Mouse (Mus musculus): ENCODE results near the gene Tnfrsf1a. TPM values are rescaled to one million over a fixed set of nuclear protein-coding genes. Genes with fewer than 3 reads are reported as not detected.

The Tnfrsf1a gene
- total RNA-seq, 2 experiments from 2014 or later = 11.1 to 11.8 TPM

Other genes starting within 250 kb of the Tnfrsf1a start
- 10 to 100 TPM; 26.4 to 26.6 TPM for gene Nop2, start 217.5 kb upstream of the Tnfrsf1a start, total RNA-seq (2021)
- gene Iffo1, start 204.1 kb upstream of the Tnfrsf1a start, total RNA-seq (2021) = 10 to 100 TPM; 63.0 to 67.2 TPM
- gene Gapdh, start 182.9 kb upstream of the Tnfrsf1a start, total RNA-seq (2021) = 1,000 to 10,000 TPM; 2,336 to 2,609 TPM
- gene Ncapd2, start 157.7 kb upstream of the Tnfrsf1a start, total RNA-seq (2021) = 10 to 100 TPM; 24.2 to 30.2 TPM
- 10 to 100 TPM; 63.3 to 66.1 TPM for gene Mrpl51, start 157.6 kb upstream of the Tnfrsf1a start, total RNA-seq (2021)
- 100 to 1,000 TPM; 101 to 114 TPM for gene Vamp1, start 133.8 kb upstream of the Tnfrsf1a start, total RNA-seq (2021)
- gene Tapbpl, start 117.5 kb upstream of the Tnfrsf1a start, total RNA-seq (2021) = 1 to 10 TPM; 3.7 to 4.9 TPM
- not detected for gene Cd27, start 112.4 kb upstream of the Tnfrsf1a start, total RNA-seq (2021)
- gene Tuba3a, start 63.3 kb upstream of the Tnfrsf1a start, total RNA-seq (2021) = not detected
- 1 to 10 TPM; 7.4 to 8.4 TPM for gene Ltbr, start 35.5 kb upstream of the Tnfrsf1a start, total RNA-seq (2021)
- gene Scnn1a, start 28.7 kb upstream of the Tnfrsf1a start, total RNA-seq (2021) = 1 to 10 TPM; 2.4 to 2.9 TPM
- under 1 TPM; 0.11 to 0.30 TPM for gene Plekhg6, start 31.4 kb downstream of the Tnfrsf1a start, total RNA-seq (2021)
- 10 to 100 TPM; 42.0 to 54.3 TPM for gene Cd9, start 145.4 kb downstream of the Tnfrsf1a start, total RNA-seq (2021)
- 10 to 100 TPM; 15.4 to 18.6 TPM for gene Vwf, start 197.4 kb downstream of the Tnfrsf1a start, total RNA-seq (2021)

Data from left cerebral cortex, postnatal 36 days (tissue).